Mouse (Mus musculus): ENCODE measurements around the gene Thpo.

Gene Thpo

GRCm38 (mm10) chr16:20703699-20704400, 30.5 kb downstream of the Thpo start:
- no peak for DNase-seq (ENCODE audit: low spot score in 2 of 2)

- no peak for DNase-seq (ENCODE audit: low spot score in 2 of 2)
Measured at GRCm38 (mm10) chr16:20703071-20703470, 31.2 kb downstream of the Thpo start.

GRCm38 (mm10) chr16:20702522-20702893, 31.8 kb downstream of the Thpo start:
- peak in 1 of 2 experiments; percentile 52 for DNase-seq (ENCODE audit: low spot score in 2 of 2)

- DNase-seq (ENCODE audit: low spot score in 2 of 2): no peak
Measured at GRCm38 (mm10) chr16:20701729-20702521, 32.4 kb downstream of the Thpo start.

GRCm38 (mm10) chr16:20701316-20701715, 33.0 kb downstream of the Thpo start:
- no peak for DNase-seq (ENCODE audit: low spot score in 2 of 2)

GRCm38 (mm10) chr16:20700036-20700435, 34.3 kb downstream of the Thpo start:
- no peak for DNase-seq (ENCODE audit: low spot score in 2 of 2)

- no peak for DNase-seq (ENCODE audit: low spot score in 2 of 2)
Measured at GRCm38 (mm10) chr16:20699266-20699665, 35.0 kb downstream of the Thpo start.

GRCm38 (mm10) chr16:20695622-20696323, 38.5 kb downstream of the Thpo start:
- peak; percentile 86 to 88 for DNase-seq (ENCODE audit: low spot score in 2 of 2)

- DNase-seq (ENCODE audit: low spot score in 2 of 2): peak; percentile 70 to 73
Measured at GRCm38 (mm10) chr16:20694781-20695180, 39.5 kb downstream of the Thpo start.

GRCm38 (mm10) chr16:20693111-20693701, 41.1 kb downstream of the Thpo start, which contains the start of gene Fam131a:
Gene Fam131a (plus strand): TSS chr16:20693241.
- DNase-seq (ENCODE audit: low spot score in 2 of 2): peak; percentile 91 to 92

GRCm38 (mm10) chr16:20692241-20692965, 41.9 kb downstream of the Thpo start:
- no peak for DNase-seq (ENCODE audit: low spot score in 2 of 2)

GRCm38 (mm10) chr16:20691617-20692016, 42.7 kb downstream of the Thpo start:
- no peak for DNase-seq (ENCODE audit: low spot score in 2 of 2)

- no peak for DNase-seq (ENCODE audit: low spot score in 2 of 2)
Measured at GRCm38 (mm10) chr16:20690774-20691173, 43.5 kb downstream of the Thpo start.

- peak; percentile 82 to 90 for DNase-seq (ENCODE audit: low spot score in 2 of 2)
Measured at GRCm38 (mm10) chr16:20677974-20678675, 56.2 kb downstream of the Thpo start.

- DNase-seq (ENCODE audit: low spot score in 2 of 2): no peak
Measured at GRCm38 (mm10) chr16:20677380-20677779, 56.9 kb downstream of the Thpo start.

- DNase-seq (ENCODE audit: low spot score in 2 of 2): no peak
Measured at GRCm38 (mm10) chr16:20676702-20677101, 57.6 kb downstream of the Thpo start.

- DNase-seq (ENCODE audit: low spot score in 2 of 2): no peak
Measured at GRCm38 (mm10) chr16:20675213-20675612, 59.1 kb downstream of the Thpo start.
